Mouse (Mus musculus) kidney, postnatal 0 days (tissue): Measurements from ENCODE around the gene Syce2. TPM values are rescaled to one million over a fixed set of nuclear protein-coding genes. Genes with fewer than 3 reads are reported as not detected.

Experiments
- ATAC-seq: fragments of 200-750 bp; cut with Nextera tagmentation; replicated peaks from 2 replicates; pipeline ENCODE4 v1.8.0; 2017; ENCODE audit warnings: low read depth, moderate number of reproducible peaks, moderate TSS enrichment, moderate library complexity; ENCODE audit not compliant: low FRiP score
- DNase-seq: peaks from one replicate; pipeline ENCODE4 v3.0.0-alpha.2; 2016; ENCODE audit warnings: low spot score
- H3K27ac ChIP-seq: fragments of 300-500 bp; sonication (generic); 2 replicates; pipeline ENCODE4 v1.5.1; 2014; ENCODE audit warnings: mild to moderate bottlenecking
- H3K27me3 ChIP-seq: fragments of 300-500 bp; sonication (generic); 2 replicates; pipeline ENCODE4 v1.6.1; 2014; ENCODE audit warnings: low read length, mixed read lengths; ENCODE audit not compliant: insufficient read depth
- H3K36me3 ChIP-seq: fragments of 300-500 bp; sonication (generic); 2 replicates; pipeline ENCODE4 v1.6.1; 2014; ENCODE audit warnings: low read length, mixed read lengths; ENCODE audit not compliant: insufficient read depth
- H3K4me1 ChIP-seq: fragments of 300-500 bp; sonication (generic); replicated peaks from 2 replicates; pipeline ENCODE4 v1.6.1; 2014; ENCODE audit warnings: antibody characterized with exemption, low read length, mixed read lengths; ENCODE audit not compliant: insufficient read depth
- H3K4me2 ChIP-seq: fragments of 300-500 bp; sonication (generic); 2 replicates; pipeline ENCODE4 v1.6.1; 2014; ENCODE audit warnings: mild to moderate bottlenecking, low read length, moderate library complexity, mixed read lengths
- H3K4me3 ChIP-seq: fragments of 300-500 bp; sonication (generic); replicated peaks from 2 replicates; pipeline ENCODE4 v1.5.1; 2014; ENCODE audit warnings: low read depth, low read length
- H3K9ac ChIP-seq: fragments of 300-500 bp; sonication (generic); 2 replicates; pipeline ENCODE4 v1.6.1; 2014; ENCODE audit warnings: low read depth, low read length
- H3K9me3 ChIP-seq: fragments of 300-500 bp; sonication (generic); replicated peaks from 2 replicates; pipeline ENCODE4 v1.6.1; 2016; ENCODE audit warnings: low read length, inconsistent platforms, mixed read lengths
- CTCF ChIP-seq: IDR thresholded peaks from 2 replicates; pipeline ENCODE4 v1.5.1; 2016; ENCODE audit warnings: antibody characterized with exemption, low read depth, mild to moderate bottlenecking, moderate library complexity
- WGBS: fragments of 180-500 bp; shearing (Covaris S2); extraction: QIAGEN DNeasy Blood & Tissue Kit; methylation state at CpG from one replicate; pipeline ENCODE4 v1.1.7; 2014; 5-methylcytosine and 5-hydroxymethylcytosine counted together
- polyA plus RNA-seq: library from polyadenylated mRNA; unstranded; fragments of >200 nt; fragmentation: Nextera tagmentation; extraction: Ambion mirVana; gene quantifications from 2 replicates; pipeline ENCODE4 v1.2.1, GENCODE M21; 2015

Syce2 gene
- polyA plus RNA-seq, 1 experiment from 2014 or later, result 43.0 TPM

GRCm38 (mm10) chr8:84841514-84841913 is 30.4 kb upstream of the Syce2 start:
- 0 out of 2 replicates have a peak overlapping the region, but pooled peaks have one; percentile 21 for H3K27ac ChIP-seq
- H3K9me3 ChIP-seq, result no peaks in the 10 kb centered on the region
- H3K4me1 ChIP-seq, result peaks cover 5% of the 10 kb centered on the region
- TF ChIP-seq CTCF, result no peak
- 72% methylated on average over 1 of the region's 1 CpGs for WGBS
- no peak overlapping the region for H3K9ac ChIP-seq
- DNase-seq (no peak), ATAC-seq (no peak)
- H3K4me2 ChIP-seq, result no peak overlapping the region
- H3K4me3 ChIP-seq, result no peak overlapping the region
- H3K27me3 ChIP-seq, result no peaks in the 10 kb centered on the region
- peaks cover 53% of the 10 kb centered on the region for H3K36me3 ChIP-seq

GRCm38 (mm10) chr8:84844397-84845070 is 27.4 kb upstream of the Syce2 start:
- Histone ChIP-seq H3K27me3 (no peaks in the 10 kb centered on the region), H3K9ac (peak overlapping the region; percentile 82; the same call in 1 of the 2 replicates), H3K4me1 (peaks cover 5% of the 10 kb centered on the region), H3K27ac (no peak overlapping the region), H3K9me3 (no peaks in the 10 kb centered on the region), H3K36me3 (peaks cover 34% of the 10 kb centered on the region), H3K4me3 (peak overlapping the region; percentile 74; the same call in 1 of the 2 replicates), H3K4me2 (peak overlapping the region; percentile 73)
- no peak for TF ChIP-seq CTCF
- DNase-seq, result no peak
- 68% methylated on average over 9 of the region's 9 CpGs for WGBS
- ATAC-seq, result no peak

GRCm38 (mm10) chr8:84845355-84846093 is 26.4 kb upstream of the Syce2 start:
- Histone ChIP-seq H3K9ac (peak overlapping the region; percentile 82), H3K4me2 (peak overlapping the region; percentile 73), H3K36me3 (peaks cover 34% of the 10 kb centered on the region), H3K4me1 (peaks cover 5% of the 10 kb centered on the region), H3K27ac (no peak overlapping the region), H3K9me3 (no peaks in the 10 kb centered on the region), H3K4me3 (peak overlapping the region; percentile 74), H3K27me3 (no peaks in the 10 kb centered on the region)
- ATAC-seq (no peak), DNase-seq (peak; percentile 76)
- peak; percentile 71 for TF ChIP-seq CTCF
- WGBS, result 10% methylated on average over 12 of the region's 12 CpGs

GRCm38 (mm10) chr8:84846094-84846721 is 25.7 kb upstream of the Syce2 start:
- H3K4me2 ChIP-seq, result peak overlapping the region; percentile 73
- peak overlapping the region; percentile 82 for H3K9ac ChIP-seq
- peaks cover 5% of the 10 kb centered on the region for H3K4me1 ChIP-seq
- no peak for TF ChIP-seq CTCF
- no peak for DNase-seq
- H3K4me3 ChIP-seq, result peak overlapping the region; percentile 74
- WGBS, result under 1% methylated on average over 30 of the region's 30 CpGs
- H3K9me3 ChIP-seq, result no peaks in the 10 kb centered on the region
- no peaks in the 10 kb centered on the region for H3K27me3 ChIP-seq
- H3K27ac ChIP-seq, result peak overlapping the region; percentile 74
- ATAC-seq, result no peak
- H3K36me3 ChIP-seq, result peaks cover 34% of the 10 kb centered on the region

DNA sequence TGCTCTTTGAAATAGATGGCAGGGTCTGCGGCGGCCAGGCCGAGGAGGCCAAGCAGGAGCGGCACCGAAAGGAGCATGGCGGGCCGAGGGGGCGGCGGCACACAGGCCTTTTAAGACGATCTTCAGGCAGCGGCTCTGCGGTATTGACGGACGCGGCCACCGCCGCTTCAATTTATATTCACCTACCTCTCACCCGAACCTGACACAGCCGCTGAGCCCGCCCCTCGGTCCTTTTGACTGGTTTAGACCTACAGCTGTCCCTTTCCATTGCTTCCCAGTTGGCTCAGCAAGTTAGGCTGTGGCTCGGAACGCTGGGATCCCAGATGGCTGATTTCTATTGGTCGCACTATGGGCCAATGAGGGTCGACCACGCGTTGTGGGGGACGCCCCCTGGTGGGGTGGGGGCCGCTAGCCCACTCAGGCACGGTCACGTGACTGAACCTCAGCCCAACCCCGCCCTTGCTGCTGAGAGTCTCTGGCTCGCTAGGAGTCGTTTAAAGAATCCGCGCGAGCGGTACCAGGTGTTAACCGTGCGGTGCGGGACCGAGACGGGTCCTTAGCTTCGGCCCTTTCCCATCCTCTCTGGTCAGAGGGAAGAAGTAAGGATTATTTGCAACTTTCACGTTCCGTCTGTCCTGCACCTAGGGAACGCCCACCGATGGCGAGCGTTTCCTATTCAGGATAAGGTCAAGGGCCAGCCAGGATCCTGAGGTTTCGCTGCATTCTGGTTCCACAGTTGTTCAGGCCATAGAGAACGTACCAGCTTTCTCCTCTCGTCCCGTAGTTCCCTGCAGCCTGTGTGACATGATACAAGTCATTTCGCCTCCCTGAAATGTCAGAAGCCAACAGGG is 25.0 kb upstream of the Syce2 start, which contains the start of gene Calr:
Gene Calr (minus strand): TSS at position 213 of the 851 bp plus-strand sequence.
- Histone ChIP-seq H3K4me3 (peak within 1 kb of the TSS; percentile 74), H3K9me3 (no peaks in the 10 kb centered on the region), H3K36me3 (peaks cover 28% of the 10 kb centered on the region), H3K4me2 (peak within 1 kb of the TSS; percentile 77), H3K9ac (peak within 1 kb of the TSS; percentile 82), H3K4me1 (peaks cover 5% of the 10 kb centered on the region), H3K27me3 (no peaks in the 10 kb centered on the region), H3K27ac (peak within 1 kb of the TSS; percentile 74)
- under 1% methylated on average over 53 of the region's 55 CpGs for WGBS
- DNase-seq (peak; percentile 100), ATAC-seq (peak; percentile 99)
- peak; percentile 41; the same call in 1 of the 2 replicates for TF ChIP-seq CTCF
